Mouse (Mus musculus) liver, postnatal 0 days (tissue): Measurements from ENCODE around the gene Parp16. TPM values are rescaled to one million over a fixed set of nuclear protein-coding genes. Genes with fewer than 3 reads are reported as not detected.

Experiments used
- ATAC-seq: fragments of 200-750 bp; cut with Nextera tagmentation; 2 replicates; pipeline ENCODE4 v1.8.0; 2017; ENCODE audit warnings: mild to moderate bottlenecking, moderate library complexity
- DNase-seq: peaks from one replicate; pipeline ENCODE4 v3.0.0-alpha.2; 2016
- H3K27ac ChIP-seq: fragments of 300-500 bp; sonication (generic); 2 replicates; pipeline ENCODE4 v1.5.1; 2014; ENCODE audit warnings: antibody characterized with exemption, moderate library complexity, mild to moderate bottlenecking, low read depth
- H3K27me3 ChIP-seq: fragments of 300-500 bp; sonication (generic); 2 replicates; pipeline ENCODE4 v1.6.1; 2014; ENCODE audit warnings: low read length, control low read depth, mixed read lengths; ENCODE audit not compliant: insufficient read depth
- H3K36me3 ChIP-seq: fragments of 300-500 bp; sonication (generic); replicated peaks from 2 replicates; pipeline ENCODE4 v1.6.1; 2014; ENCODE audit warnings: mild to moderate bottlenecking, control low read depth, low read length, moderate library complexity, mixed read lengths; ENCODE audit not compliant: insufficient read depth
- H3K4me1 ChIP-seq: fragments of 300-500 bp; sonication (generic); 2 replicates; pipeline ENCODE4 v1.6.1; 2014; ENCODE audit warnings: antibody characterized with exemption, mild to moderate bottlenecking, control low read depth; ENCODE audit not compliant: insufficient read depth
- H3K4me2 ChIP-seq: fragments of 300-500 bp; sonication (generic); 2 replicates; pipeline ENCODE4 v1.6.1; 2014; ENCODE audit warnings: low read depth, mild to moderate bottlenecking, low read length, moderate library complexity, mixed read lengths
- H3K4me3 ChIP-seq: fragments of 300-500 bp; sonication (generic); 2 replicates; pipeline ENCODE4 v1.5.1; 2014; ENCODE audit warnings: low read depth, low read length
- H3K9ac ChIP-seq: fragments of 300-500 bp; sonication (generic); replicated peaks from 2 replicates; pipeline ENCODE4 v1.6.1; 2014; ENCODE audit warnings: mild to moderate bottlenecking, moderate library complexity
- H3K9me3 ChIP-seq: fragments of 300-500 bp; sonication (generic); 2 replicates; pipeline ENCODE4 v1.6.1; 2016; ENCODE audit warnings: mild to moderate bottlenecking, control low read depth, low read length, mixed read lengths
- CTCF ChIP-seq: sonication (generic); IDR thresholded peaks from 2 replicates; pipeline ENCODE4 v1.5.1; 2016; ENCODE audit warnings: antibody characterized with exemption, low read depth
- EP300 ChIP-seq: IDR thresholded peaks from 2 replicates; pipeline ENCODE4 v1.6.1; 2016; ENCODE audit warnings: antibody characterized with exemption, low read depth, mild to moderate bottlenecking
- WGBS: fragments of 180-500 bp; shearing (Covaris S2); extraction: QIAGEN DNeasy Blood & Tissue Kit; methylation state at CpG from one replicate; pipeline ENCODE4 v1.1.7; 2014; ENCODE audit not compliant: insufficient replicate concordance; 5-methylcytosine and 5-hydroxymethylcytosine counted together
- polyA plus RNA-seq: library from polyadenylated mRNA; unstranded; fragments of >200 nt; fragmentation: Nextera tagmentation; extraction: Ambion mirVana; gene quantifications from 2 replicates; pipeline ENCODE4 v1.2.1, GENCODE M21; 2015

Gene Parp16
- polyA plus RNA-seq, 1 experiment from 2014 or later = 11.7 TPM

DNA sequence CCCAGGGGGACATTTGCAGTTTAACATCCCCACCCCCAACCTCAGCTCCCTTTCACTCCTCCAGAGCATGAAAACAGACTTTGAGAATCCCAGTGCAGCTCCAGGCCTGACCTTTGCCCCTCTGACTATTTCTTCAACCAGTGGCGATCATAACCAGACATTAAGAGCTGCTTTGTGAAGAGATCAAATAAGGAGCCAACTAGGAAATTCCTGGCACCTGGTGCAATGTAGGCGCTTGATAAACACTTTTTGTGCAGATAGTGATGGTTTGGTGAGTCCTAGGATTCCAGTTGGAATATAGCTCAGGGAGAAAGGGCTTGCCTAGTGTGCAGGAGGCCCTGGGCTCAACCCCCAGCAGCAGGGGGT is 3.8 kb upstream of the Parp16 start:
- Histone ChIP-seq H3K9me3 (no peaks in the 10 kb centered on the region), H3K27ac (0 out of 2 replicates have a peak overlapping the region, but pooled peaks have one; percentile 7), H3K9ac (no peak overlapping the region), H3K27me3 (no peaks in the 10 kb centered on the region), H3K4me1 (peaks cover 37% of the 10 kb centered on the region), H3K36me3 (no peaks in the 10 kb centered on the region), H3K4me2 (no peak overlapping the region), H3K4me3 (no peak overlapping the region)
- DNase-seq = no peak
- ATAC-seq = no peak
- 54% methylated on average over 2 of the region's 2 CpGs for WGBS
- TF ChIP-seq CTCF (no peak), EP300 (no peak)

DNA sequence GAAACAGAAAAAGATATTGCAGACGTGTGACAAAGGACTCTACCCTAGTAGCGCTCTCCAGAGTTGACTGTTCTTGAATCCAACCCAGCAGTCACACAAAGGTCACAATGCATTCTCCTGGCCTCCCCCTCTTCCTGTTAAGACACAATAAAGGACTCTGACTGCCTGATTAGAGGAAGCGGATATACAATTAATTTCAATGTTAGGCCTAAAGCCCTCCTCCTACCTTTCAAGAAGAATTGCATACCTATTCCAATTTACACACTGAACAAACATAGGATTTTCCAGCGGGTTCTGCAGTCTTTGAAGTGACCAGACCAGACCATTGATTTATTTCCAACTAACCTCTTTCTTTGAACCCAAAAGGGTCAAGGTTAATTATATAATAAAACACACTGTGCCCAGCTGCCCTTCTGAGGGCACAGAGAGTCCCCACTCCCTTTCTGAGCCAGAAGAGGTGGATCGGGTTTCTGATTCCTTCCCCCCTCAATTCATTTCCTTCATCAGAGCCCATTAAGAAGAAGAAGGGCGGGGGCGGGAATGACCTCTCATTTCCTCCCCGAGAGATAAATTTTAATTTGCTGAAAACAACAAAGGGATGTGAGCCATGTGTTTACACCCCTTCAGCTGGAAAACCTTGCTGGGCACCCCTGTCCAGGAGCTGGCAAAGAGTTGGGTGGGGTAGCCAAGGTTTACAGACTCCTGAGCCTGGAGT is 3.2 kb upstream of the Parp16 start:
- peaks cover 38% of the 10 kb centered on the region for H3K4me1 ChIP-seq

DNA sequence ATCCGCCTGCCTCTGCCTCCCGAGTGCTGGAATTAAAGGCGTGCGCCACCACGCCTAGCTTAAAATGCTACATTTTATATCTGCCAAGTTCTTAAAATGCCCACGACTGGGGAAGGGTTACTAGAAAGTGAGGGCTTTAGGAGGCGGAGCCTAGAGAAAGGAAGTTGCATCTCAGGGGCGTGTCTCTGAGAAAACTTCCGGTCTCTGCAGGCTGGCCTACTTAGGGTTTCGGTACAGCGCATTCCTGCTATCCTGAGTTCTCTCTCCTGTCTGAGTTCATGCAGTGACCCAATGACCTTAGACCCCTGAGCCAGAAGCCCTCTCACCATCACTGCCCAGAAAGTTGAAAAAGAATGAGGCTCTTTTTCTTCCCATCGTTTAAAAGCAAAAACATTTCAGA is 1.9 kb upstream of the Parp16 start:
- no peak for ATAC-seq
- Histone ChIP-seq H3K36me3 (no peaks in the 10 kb centered on the region), H3K9ac (no peak overlapping the region; the same call in 1 of the 2 replicates), H3K9me3 (no peaks in the 10 kb centered on the region), H3K4me3 (no peak overlapping the region), H3K27me3 (no peaks in the 10 kb centered on the region), H3K27ac (no peak overlapping the region), H3K4me1 (peaks cover 51% of the 10 kb centered on the region), H3K4me2 (peak overlapping the region; percentile 30; the same call in 1 of the 2 replicates)
- no peak for DNase-seq
- WGBS = 55% methylated on average over 12 of the region's 12 CpGs
- TF ChIP-seq EP300 (no peak), CTCF (no peak)

More for the DNA sequence above, 3.2 kb upstream of the Parp16 start:
- H3K4me2 ChIP-seq = no peak overlapping the region
- H3K27me3 ChIP-seq = no peaks in the 10 kb centered on the region
- TF ChIP-seq EP300 = no peak
- TF ChIP-seq CTCF = no peak
- H3K4me3 ChIP-seq = no peak overlapping the region
- DNase-seq (no peak), ATAC-seq (no peak)
- H3K9ac ChIP-seq = no peak overlapping the region
- no peaks in the 10 kb centered on the region for H3K36me3 ChIP-seq
- 51% methylated on average over 8 of the region's 8 CpGs for WGBS
- no peaks in the 10 kb centered on the region for H3K9me3 ChIP-seq
- H3K27ac ChIP-seq = peak overlapping the region; percentile 7; the same call in 1 of the 2 replicates

DNA sequence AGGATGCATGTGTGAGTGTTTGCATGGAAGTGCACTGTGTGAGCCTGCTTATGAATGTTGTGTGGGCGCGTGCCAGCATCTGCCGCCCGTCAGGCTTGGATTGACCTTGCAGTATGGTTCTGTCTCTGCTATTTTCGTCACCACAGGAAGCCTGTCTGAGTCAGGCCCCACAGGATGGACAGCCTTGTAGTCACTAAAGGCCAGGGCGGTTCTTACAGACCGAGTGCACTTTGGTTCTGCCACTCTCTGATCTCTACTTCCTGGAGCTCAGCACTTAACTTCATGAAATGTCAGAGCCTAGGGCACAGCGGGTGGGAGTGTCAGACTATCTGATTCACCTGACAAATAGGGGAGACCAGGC is 448 bp downstream of the Parp16 start:
- peak; percentile 58 for DNase-seq
- TF ChIP-seq EP300 (no peak), CTCF (no peak)
- Histone ChIP-seq H3K4me3 (no peak overlapping the region), H3K9ac (peak overlapping the region; percentile 49), H3K27ac (peak overlapping the region; percentile 89), H3K9me3 (no peaks in the 10 kb centered on the region), H3K4me1 (peaks cover 61% of the 10 kb centered on the region), H3K27me3 (no peaks in the 10 kb centered on the region), H3K4me2 (peak overlapping the region; percentile 44), H3K36me3 (no peaks in the 10 kb centered on the region)
- ATAC-seq = peak; percentile 22
- 17% methylated on average over 8 of the region's 8 CpGs for WGBS

DNA sequence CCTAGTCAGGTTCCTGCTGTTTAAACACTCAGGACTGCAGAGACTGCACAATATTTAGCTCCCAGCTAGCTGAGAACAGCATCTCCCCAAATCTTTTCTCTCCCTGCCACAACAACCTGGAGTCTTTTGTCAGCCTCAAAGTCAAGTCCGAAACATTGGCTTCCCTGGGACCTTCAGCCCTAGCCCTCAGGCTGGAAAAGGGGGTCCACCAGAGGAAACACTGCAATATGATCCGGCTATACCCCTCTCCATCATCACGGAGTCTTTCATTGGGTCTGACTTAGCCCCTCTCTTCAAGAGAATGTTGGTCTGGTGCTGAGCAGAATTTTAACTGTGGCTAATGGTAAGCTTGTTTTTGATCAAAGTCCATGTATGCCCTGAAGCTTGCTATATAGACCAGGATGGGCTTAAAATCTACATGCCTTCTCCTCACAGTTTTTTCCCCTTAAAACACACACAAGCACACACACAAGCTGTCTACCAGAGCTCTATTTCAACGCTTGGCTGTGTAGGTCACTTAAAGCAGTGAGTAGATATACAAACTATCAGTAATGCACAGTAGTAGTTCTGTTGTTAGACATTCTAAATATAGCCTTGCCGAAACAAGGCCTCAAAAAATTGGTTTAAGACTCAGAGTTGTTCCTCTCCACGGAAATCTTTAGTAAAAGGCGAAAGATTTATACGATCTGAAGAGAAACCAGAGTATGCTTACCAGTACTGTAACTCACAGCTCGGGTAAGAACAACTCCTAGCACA is 1.0 kb downstream of the Parp16 start:
- Histone ChIP-seq H3K27ac (peak overlapping the region; percentile 89), H3K36me3 (no peaks in the 10 kb centered on the region), H3K9ac (peak overlapping the region; percentile 49), H3K4me1 (peaks cover 62% of the 10 kb centered on the region), H3K4me2 (peak overlapping the region; percentile 44), H3K4me3 (0 out of 2 replicates have a peak overlapping the region, but pooled peaks have one; percentile 4), H3K27me3 (no peaks in the 10 kb centered on the region), H3K9me3 (no peaks in the 10 kb centered on the region)
- DNase-seq (peak; percentile 46), ATAC-seq (peak; percentile 85)
- TF ChIP-seq EP300 (peak; percentile 83; the same call in 1 of the 2 replicates), CTCF (no peak)
- 4% methylated on average over 9 of the region's 9 CpGs for WGBS
